Mouse (Mus musculus) stomach, postnatal 0 days (tissue): Measurements from ENCODE around the gene Zkscan2.

ENCODE experiments used
- CTCF ChIP-seq: IDR thresholded peaks from 2 replicates; pipeline ENCODE4 v1.5.1; 2016; ENCODE audit warnings: antibody characterized with exemption, low read depth, mild to moderate bottlenecking, moderate library complexity
- EP300 ChIP-seq: optimal IDR thresholded peaks from 2 replicates; pipeline ENCODE3; 2016; ENCODE audit warnings: antibody characterized with exemption

GRCm38 (mm10) chr7:123525761-123526160 lies 25.5 kb upstream of the Zkscan2 start:
- TF ChIP-seq EP300 (no peak), CTCF (no peak)
